Mouse (Mus musculus) retina, postnatal 7 days (tissue): Measurements from ENCODE around the gene Gprc5c.

Experiments used
- DNase-seq: peaks from one replicate; pipeline ENCODE4 v3.0.0-alpha.2; 2012; ENCODE audit warnings: low read depth, low spot score

Gene Gprc5c

DNA sequence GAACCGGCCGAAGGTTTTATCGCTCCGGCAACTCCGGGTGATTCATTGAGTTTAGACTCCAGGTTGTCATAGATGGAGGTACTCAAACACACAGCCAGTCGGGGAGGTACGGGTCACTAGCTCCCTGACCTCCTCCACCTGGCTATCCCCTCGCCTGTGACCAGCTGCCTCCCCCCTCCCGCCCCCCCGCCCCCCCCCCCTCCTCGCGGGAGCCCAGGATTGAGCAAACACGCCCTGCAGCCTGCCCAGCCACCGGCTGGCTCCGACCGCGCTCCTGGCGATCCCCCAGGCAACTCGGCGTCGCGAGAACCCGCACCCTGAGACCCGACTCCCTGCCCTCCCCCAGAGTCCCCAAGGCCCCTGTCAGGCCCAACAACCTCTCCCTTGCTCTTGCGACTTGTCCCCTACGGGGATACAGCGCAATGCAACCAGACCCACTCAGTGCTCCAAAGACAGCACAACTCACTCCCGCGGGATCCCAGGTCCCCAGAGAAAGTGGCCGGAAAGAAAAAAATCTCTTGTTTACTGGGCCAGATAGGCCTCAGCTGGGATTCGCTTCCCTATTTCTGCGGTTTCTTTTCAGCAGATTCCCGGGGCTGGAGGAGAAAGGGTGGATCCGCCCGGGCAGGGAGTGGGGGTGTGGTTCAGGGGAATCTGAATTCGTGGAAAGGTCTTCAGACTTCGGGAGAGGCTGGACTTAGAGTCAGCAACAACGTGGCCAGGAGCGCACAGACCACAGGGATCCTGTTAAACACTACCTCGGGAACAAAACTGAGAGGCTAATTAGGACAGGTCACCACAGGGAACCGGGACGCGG lies at the start of gene Gprc5c:
Gene Gprc5c (plus strand): TSS at position 701 of the 817 bp plus-strand sequence.
- DNase-seq, result no peak

DNA sequence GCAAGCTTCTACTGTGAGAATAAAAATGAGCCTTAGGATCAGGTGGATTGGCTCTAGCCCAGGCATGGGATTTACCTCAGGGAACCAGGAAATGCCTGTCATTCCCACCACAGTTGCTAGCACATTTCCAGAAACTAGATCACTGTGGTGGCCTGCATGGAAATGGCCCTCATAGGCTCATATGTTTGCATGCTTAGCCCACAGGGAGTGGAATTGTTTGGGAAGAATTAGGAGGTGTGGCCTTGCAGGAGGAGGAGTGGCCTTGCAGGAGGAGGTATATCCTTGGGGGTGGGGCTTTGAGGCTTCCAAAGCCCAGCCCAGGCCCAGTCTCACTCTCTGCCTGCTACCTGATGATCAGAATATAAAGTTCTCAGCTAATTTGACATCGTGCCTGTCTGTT lies 49.0 kb upstream of the Gprc5c start:
- no peak for DNase-seq

DNA sequence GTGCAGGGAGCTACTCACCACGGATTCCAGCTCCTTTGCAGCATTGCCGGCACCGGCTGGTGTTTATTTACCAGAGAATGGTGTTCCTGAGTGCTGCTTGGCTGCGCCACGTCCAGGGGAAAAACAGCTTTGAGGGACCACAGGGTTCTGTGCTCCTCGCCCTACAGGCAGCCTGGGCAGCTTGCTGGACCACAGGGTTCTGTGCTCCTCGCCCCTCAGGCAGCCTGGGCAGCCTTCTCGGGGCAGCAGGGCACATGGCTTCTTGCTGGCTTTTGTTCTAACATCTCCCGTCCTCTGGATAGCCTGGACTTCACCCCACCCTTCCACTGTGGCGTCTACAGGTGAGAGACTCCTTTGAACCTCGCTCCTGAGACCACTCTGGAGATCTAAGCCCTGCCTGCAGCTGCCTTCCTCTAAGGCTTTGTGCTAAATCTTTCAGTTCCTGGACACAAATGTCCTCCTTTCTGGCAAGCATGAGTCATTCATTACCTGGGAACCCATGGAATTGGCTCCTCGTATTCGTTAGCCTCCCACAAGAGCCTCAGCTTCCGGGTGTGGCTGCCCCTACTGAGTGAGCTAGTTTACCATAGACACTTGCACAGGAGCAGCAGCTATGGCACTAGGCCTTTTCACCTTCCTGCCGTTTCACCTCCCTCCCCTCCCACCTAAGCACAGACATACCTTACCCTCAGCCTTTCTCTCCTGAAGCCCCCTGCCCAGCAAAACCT lies 48.2 kb upstream of the Gprc5c start:
- no peak for DNase-seq

DNA sequence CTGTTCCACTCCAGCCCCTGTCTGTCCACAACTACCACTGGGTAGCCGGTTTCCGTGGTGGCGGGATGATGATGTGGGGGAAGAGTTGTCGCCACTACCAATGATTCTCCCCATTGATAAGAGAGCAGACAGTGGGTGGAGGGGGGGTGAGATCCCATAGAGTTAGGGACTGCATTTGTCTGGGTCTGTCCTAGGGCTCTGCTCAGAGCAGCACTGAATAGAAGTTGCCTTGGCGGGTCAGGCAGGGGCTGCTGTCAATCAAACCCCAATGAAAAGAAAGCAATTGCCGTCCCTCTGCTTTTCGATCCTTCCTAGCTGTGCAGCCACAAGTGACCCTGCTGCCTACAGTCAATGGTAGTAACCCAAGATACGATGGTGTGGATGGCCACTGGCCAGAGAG lies 47.0 kb upstream of the Gprc5c start:
- no peak for DNase-seq

DNA sequence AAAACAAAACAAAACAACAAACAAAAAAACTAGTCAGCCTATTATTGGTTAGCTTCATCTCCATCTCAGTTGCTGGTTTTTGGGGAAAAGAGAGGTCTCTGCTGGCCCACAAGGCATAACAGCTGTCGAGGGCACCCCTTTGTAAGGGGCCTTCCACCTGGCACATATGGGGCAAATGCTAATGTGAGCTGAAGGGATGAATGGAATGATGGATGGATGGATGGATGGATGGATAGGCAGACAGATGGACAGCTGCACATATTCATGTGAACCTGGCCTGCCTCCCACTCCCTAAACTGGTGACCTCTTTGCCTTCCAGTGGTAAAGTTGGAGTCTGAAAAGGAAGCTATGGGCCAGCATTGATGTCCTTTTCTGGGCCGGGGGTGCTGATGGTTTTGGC lies 43.9 kb upstream of the Gprc5c start:
- no peak for DNase-seq

DNA sequence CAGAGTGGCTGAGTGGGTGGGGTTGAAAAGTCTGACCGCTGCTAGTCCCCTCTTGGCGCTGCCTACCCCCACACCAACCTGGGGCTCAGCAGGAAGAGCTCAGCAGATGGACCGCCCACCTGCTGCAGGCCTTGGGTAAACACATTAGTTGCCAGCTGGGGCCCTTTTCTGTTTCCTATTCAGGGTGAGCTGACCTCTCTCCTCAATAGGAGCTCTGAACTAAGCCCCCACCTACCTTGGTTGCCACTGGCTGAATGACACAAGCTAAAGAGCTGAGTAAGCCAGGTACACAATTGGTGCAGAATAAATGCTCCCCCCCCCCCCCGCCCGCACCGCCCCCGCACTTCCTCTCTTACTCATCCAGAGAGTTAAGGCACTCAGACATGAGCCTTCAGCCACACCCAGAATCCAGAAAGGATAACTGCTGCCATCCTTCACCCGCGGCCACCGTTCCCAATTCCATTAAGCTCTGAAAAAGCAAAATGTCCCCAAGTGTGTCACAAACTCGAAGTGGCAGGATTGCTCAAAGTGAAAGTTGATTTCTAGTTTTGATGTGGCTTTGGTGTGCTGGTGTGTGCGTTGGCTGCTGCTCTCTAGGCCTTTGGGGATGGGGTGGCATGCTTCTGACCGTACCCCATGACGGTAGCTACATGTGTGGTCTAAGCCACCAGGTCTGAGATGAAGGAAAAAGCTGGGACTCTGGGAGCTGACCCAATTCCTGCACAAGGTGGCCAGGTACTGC lies 43.1 kb upstream of the Gprc5c start:
- DNase-seq, result no peak

DNA sequence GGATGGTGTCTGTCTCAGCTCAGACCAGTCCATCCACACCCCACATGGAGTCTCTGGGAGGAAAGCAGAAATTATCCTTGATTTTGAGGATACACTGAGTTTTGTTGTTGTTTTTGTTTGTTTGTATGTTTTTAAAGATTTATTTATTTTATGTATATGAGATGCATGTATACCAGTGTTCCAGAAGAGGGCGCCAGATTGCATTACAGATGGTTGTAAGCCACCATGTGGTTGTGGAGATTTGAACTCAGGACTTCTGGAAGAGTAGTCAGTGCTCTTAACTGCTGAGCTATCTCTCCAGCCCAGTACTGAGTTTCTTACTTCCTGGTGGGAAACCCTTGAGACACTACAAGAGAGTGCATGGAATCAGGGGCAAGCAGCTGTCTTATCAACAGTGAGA lies 41.6 kb upstream of the Gprc5c start:
- DNase-seq, result no peak

DNA sequence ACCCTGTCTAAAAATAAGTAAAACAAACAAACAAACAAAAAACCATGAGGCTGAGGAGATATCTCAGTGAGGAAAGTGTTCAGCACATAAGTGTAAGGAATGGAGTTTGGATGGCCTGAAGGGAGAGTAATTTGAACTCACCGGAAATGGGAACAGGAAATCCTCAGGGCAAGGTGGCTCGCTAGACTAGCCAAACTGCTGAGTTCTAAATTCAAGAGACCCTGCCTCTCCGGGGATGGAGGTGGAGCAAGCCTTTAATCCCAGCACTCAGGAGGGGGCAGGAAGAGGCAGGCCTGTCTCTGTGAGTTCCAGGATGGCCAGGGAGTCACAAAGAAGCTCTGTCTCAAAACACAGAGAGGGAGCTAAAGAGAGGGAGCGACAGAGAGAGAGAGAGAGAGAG lies 40.6 kb upstream of the Gprc5c start:
- no peak for DNase-seq

DNA sequence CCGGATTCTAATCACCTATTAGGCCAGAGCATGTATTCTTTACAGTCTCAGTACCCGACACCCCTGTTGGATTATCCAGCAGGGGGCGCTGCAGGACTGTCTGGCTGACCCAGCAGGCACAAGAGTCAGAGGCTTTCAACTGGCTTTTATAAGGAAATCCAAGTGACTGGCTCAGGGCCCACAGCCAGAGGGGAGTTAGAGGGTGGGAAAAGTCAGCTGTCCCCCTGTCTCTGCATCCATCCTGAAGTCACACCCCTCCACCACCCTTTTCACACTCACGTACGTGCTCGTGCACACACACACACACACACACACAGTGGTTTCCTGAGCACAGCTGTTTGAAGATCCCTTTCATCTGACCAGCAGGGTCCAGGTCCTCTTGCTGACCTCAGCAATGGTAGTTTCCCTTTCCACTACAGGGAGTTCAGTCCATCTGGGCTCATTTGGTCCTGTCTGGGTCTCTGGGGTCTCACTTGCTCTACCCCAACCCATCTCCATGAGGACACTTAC lies 38.2 kb upstream of the Gprc5c start:
- peak; percentile 78 for DNase-seq

DNA sequence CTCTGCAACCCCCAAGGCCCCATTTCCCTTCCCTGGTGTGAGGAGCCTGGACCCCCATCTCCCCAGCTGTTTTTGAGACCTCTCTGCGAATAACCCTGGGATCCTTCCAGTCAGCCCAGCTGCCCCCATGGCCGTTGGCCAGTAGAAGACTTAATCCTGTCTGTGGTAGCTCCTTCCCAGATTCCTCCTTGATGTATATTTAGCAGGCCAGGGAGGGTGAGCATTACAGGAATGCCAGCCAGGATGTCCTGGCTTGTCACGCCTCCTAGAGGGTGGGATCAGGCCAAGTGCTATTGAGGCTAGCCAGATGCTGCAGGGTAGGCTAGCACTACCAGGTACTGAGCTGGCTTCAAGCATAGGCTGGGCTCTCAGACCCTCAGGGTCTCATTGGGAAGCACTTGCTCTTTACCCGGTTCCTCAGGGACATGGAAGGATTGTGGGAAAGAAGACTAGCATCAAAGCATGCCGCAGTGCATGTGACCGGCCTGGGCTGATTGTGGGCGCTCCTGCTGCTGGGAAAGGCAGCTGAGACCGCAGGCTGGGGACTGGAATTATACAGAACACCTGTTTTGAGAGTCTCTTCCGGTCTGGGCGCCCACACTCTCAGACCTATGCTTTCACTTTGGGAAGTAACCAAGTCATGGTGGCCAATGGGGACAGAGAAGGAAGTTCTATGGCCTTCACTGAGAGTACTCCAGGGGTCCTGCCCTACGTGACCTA lies 35.9 kb upstream of the Gprc5c start:
- DNase-seq, result no peak

DNA sequence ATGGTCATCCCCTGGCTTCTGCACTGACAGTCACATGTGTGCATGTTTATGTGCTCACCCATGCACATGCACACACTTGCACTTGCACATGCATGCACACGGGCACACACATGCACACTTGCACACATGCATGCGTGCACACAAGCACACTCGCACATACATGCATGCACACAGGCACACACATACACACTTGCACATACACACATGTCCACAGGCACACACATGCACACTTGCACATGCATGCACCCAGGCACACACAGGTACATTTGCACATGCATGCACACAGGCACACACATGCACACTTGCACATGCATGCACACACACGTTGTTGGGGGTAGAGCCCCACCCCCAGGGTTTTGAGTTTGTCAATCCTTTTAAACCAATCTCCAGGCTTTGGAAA lies 34.0 kb upstream of the Gprc5c start:
- DNase-seq, result no peak

DNA sequence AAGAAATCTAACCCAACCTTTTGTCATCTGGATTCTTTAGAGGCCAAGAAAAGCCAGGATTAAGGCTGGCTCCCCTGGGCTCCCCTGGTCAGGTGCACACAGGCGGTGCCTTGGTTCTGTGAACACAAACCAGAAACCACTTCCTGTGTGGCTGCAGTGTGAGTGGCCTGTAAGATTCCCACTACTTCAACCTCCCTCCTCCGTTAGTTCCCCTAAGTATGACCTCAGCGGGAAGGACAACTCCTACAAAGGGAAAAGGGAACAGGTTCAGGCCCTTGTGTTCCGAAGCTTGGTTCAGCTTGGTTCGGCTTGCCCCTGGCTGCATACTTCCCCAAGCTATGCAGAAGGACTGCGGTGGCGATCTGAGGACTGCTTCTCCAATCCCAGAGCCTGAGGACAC lies 32.8 kb upstream of the Gprc5c start:
- DNase-seq, result no peak

DNA sequence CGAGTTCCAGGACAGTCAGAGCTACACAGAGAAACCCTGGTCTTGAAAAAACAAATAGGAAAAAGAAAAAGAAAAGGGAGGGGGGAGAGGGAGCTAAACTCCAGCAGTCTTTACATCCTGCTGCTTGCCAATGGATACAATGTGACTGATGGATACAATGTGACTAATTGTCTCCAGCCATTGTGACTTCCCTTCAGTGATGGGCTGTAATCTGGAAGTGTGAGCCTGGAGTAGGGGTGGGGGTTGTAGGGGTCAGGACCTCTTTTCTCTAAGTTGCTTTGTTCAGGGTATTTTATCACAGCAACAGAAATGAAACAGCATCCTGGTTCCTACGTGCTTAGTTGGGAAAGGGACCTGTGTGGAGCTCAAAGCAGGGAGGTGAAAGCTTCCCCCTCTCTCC lies 31.8 kb upstream of the Gprc5c start:
- DNase-seq, result no peak

DNA sequence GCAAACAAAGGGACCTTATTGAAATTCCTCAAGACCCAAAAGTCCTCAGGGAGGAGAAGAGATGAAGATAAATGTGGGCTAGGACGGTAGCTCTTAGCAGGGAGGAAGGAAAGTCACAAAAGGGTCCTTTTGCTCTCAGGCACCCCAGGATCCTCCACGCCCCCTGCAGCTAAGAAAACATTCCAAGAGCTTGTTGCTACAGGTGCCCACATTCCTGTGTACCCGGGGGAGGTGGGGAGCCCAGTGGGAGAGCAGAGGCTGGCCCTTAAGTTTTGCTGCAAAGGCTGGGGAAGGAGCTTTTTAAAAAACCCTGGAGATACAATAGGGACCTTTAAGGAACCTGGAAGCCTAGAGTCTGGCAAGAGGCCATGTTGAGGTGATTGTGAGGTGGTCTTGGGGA lies 30.5 kb upstream of the Gprc5c start:
- DNase-seq, result no peak

DNA sequence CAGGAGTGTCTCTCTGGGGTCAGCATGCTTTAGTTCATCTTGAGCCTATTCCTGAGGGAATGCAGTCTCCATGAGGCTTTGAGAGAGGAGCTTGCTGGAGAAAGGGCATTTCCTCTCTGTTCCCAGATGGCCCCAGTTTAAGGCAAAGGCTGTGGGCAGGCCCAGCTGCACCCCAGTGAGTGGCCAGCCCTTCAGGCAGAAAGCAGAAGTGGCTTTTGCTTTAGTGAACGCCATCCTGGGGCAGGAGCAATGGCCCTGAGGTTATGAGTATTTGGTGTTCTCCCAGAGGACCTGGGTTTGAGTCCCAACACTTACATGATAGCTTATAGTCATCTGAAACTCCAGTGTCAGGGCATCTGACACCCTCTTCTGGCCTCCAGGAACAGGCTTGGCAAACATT lies 29.6 kb upstream of the Gprc5c start:
- DNase-seq, result no peak

DNA sequence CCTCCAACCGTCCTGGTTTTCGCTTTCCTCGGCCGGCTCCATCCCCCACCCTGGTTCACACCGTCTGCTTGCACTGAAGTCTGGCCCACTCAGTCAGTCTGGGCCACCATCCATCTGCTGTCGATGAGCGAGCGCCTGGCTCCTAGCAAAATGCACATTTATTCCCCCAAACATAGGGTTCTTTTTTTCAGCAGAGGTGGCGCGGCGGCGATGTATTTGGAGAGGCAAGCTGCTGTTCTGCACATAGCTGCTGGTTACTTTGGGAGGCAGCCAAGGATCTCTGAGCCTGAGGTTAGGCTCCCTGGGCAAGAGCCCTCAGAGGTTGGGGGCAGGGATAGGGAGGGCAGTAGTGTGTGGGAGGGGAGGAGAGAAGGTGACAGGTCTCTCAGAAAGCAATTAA lies 28.2 kb upstream of the Gprc5c start:
- DNase-seq, result no peak

DNA sequence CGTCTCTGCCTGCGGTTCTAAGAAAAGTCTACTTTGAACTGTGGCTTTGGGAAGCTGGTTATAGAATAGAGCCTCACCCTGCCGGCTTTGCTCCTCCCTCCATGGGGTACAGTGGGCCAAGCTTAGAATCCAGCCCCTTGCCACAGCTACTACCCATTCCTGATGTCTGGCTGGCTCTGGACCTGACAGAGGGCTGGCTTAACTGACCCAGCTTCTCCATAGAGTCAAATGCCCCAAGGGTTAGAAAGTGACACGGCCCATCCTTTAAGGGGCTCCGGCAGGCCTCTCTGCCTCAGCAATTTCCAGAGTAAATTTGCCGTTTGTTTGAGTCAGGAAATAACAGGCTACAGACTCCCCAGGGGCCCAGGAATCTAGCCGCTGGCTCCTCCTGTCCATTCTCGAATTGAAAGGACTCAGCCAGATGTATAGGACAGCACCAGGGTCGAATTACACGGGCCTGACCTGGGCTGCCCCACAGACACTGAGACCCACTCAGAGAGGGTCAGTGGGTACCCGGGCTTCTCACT lies 27.7 kb upstream of the Gprc5c start:
- no peak for DNase-seq

DNA sequence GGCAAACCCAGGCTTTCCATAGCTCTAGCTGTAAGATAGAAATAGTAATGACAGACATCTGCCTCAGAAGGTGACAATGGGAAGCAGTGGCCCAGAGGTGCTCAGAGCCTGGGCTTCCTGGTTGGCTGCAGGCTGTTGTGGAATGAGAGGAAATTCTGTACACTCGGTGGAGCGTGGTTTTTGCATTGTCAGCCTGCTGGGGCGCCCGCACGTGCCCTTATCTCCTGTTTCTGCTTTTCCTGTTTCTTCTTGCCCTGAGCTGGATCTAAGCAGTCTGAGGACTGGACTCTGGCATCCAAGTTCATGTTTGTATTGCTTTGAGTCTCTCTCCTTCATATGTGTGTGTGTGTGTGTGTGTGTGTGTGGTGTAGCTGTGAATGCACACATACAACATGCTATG lies 24.3 kb upstream of the Gprc5c start:
- DNase-seq, result no peak

DNA sequence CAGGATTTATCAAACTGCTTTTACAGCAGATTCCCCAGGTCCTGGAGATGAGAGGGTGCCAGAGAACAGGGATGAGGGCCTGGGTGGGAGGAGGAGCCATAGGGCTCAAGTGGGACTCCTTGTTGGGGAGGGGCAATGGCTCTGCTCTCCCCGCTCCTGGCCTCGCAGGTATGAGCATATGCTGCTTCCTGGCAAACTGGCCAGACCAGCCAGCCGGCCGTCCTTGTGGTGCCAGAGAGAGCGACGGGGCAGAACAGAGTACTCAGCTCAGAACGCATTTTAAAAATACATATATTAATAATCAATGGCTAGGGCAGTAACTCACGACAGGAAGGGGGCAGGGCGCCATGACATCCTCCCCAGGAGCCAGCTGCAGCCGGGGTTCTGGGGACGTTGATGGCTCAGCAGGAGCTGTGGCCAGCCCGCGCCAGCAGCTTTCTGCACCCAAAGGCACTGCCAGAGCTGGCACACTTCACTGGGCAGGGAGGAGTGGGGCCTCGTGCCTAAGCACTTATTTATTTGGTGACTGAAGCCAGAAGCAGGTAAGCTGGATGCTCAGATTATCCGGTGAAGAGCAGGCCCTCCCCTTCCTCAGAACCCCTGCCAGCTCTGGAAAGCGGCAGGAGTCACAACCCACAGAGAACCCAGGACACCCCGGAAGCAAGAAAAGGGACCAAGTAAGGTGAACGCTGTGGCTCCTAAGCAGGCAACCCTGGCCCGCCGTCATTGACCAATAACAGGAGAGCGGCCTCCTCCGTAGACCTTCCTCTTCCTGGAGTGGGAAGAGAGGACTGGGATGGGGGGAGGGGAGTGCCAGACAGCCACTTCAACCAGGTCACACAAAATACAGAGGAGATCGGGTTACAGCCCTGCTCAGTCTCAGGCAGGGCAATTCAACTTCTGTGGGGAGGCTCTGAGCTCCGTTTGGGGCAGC lies 21.2 kb upstream of the Gprc5c start:
- no peak for DNase-seq

DNA sequence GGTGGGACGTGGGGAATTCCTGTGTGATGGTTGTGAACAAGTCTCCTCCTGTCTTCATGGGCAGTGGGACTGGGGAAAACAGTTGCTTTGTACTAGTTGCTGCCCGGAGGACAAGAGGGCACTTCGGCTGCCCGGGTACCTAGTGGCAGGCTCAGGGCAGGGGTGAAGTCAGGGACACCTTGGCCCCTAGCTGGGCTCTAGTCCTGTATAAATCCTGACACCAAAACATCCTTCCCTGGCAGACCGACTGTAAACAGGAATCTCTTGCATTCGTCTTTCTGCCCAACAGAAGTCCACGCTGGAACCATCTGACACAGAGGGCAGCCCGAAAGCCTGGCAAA lies 20.5 kb upstream of the Gprc5c start:
- DNase-seq, result no peak
